Mouse (Mus musculus) MEL (cell line): Measurements from ENCODE around the gene Dapp1.

Experiments used
- E2F4 ChIP-seq: IDR thresholded peaks from 2 replicates; pipeline ENCODE4 v1.6.1; 2011; ENCODE audit warnings: low read depth, low read length, improper control_type of control experiment, borderline replicate concordance
- JUND ChIP-seq: IDR thresholded peaks from 2 replicates; pipeline ENCODE4 v1.6.1; 2011; ENCODE audit warnings: low read depth, mild to moderate bottlenecking, improper control_type of control experiment, low read length
- MYC ChIP-seq: IDR thresholded peaks from 2 replicates; pipeline ENCODE4 v1.6.1; 2011; ENCODE audit warnings: low read depth, mild to moderate bottlenecking, low read length, improper control_type of control experiment, moderate library complexity
- POLR2A ChIP-seq, 2 experiments: IDR thresholded peaks; 2 replicates each; pipeline ENCODE4 v1.6.1; 2011 to 2012; ENCODE audit warnings: low read length in 2 of 2, mild to moderate bottlenecking in 2 of 2, control low read depth in 1 of 2, improper control_type of control experiment in 1 of 2, low read depth in 1 of 2, moderate library complexity in 1 of 2; ENCODE audit not compliant: control insufficient read depth in 1 of 2, insufficient read depth in 1 of 2, poor library complexity in 1 of 2
- POLR2AphosphoS2 ChIP-seq: IDR thresholded peaks from 2 replicates; pipeline ENCODE4 v1.6.1; 2011; ENCODE audit warnings: low read length, improper control_type of control experiment
- USF2 ChIP-seq, 2 experiments: IDR thresholded peaks; 2 replicates each; pipeline ENCODE4 v1.6.1; 2011 to 2012; ENCODE audit warnings: improper control_type of control experiment in 2 of 2, low read length in 2 of 2, borderline replicate concordance in 1 of 2, inconsistent platforms in 1 of 2, low read depth in 1 of 2, mild to moderate bottlenecking in 1 of 2; ENCODE audit not compliant: insufficient read depth in 1 of 2

DNA sequence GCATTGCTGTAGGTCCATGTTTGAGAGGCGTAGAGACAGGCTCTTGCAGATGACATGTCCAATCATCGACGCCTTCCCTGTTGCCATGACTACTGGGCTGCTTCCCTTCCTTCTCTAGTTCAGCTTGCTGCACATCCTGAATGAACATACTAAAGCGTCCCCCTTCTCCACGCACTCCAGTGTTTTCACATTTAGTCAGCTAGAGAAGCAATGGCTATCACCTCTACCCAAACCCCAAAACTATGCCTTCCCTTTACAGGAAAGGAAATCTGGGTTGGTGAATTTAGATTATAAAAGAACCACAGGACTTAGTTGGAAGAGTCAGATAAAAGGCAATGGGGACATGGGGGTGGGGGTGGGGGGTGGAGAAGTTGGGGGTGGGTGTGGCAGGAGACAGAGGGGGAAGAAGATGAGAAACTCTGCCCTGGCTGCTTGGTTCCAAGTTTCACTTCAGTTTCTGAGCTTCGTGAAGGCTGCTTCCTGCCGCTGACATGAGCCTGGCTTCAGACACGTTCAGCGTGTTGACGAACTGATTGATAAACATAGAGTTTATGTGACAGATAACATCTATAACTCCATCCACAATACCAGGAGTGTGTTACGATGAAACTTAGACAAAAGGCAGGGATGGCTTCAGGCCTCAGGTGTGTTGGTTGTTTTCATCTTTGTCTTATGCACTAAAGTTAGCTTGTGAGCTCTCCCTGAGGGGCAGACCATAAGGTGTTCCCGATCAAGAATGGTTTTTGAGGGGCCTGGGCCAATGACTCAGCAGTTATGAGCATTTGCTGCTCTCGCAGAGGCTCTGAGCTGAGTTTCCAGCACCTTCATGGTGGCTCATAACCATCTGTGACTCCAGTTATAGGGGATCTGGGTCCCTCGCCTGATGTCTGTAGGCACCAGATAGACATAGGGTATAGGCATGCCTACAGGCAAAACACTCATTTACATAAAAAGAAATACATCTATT lies 28.1 kb downstream of the Dapp1 start:
- TF ChIP-seq POLR2AphosphoS2, result no peak; the same call in 1 of the 2 replicates
- TF ChIP-seq USF2 (IDR thresholded peaks at IDR 0.05; ENCODE audit: borderline replicate concordance in 1 of 2, insufficient read depth in 1 of 2, low read depth in 1 of 2, low read length in 2 of 2), result no peak
- peak; percentile 33; the same call in 1 of the 2 replicates for TF ChIP-seq MYC
- TF ChIP-seq POLR2A (IDR thresholded peaks at IDR 0.05; ENCODE audit: control insufficient read depth in 1 of 2, insufficient read depth in 1 of 2, low read depth in 1 of 2, low read length in 2 of 2, poor library complexity in 1 of 2), result peak in 1 of 2 experiments; percentile 52; a peak in 1 of 4 replicates
- TF ChIP-seq E2F4, result no peak
- TF ChIP-seq JUND, result no peak
